Mouse (Mus musculus): ENCODE measurements around the gene Ptf1a.

Gene Ptf1a

DNA sequence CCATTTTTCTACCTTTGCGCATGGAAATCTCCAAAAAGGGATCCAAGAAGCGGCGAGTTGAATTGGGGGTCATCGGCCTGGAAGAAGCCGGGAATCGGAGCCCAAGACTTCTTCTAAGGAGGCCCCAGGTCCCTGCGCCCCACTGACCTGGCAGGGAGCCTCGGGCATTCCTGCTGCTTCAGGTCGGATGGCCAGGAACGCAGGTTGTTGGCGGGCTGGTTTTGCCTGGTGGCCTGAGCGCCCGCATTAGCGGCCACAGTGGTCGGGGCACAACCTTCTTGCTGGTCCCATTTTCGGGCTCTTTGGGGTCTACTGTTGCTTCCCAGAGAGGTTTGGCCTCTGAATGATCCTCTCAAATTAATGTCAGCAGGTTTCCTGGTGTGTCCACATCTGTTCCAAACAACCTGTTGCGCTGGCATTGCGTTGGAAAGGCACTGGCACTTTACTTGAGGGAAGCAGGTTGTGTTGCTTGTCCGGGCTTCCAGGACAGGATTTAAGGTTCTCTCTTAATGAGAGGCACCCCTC is 7.1 kb downstream of the Ptf1a start:
- no peak for DNase-seq (ENCODE audit: low spot score)

DNA sequence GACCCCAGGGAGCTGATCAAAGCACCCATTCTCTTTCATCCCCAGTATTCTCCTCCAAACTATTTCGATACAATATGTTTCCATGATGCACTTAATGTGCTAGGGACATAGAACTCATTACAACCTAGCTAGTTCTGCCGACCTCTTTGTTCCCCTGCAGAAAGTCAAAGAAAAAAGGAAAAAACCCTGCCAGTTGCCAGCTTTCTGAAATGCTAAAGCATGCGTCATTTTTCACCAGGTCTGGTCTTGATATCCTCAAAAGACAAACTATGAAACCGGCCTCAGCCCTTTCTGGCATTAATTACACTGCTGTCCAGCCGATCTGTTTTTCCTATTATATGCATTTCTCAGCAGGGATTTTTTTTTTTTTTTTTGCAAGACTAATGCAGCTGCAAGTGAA is 9.8 kb downstream of the Ptf1a start:
- DNase-seq (ENCODE audit: low spot score) = no peak

- no peak for DNase-seq (ENCODE audit: low spot score)
Observed at GRCm38 (mm10) chr2:19455857-19456482, 10.5 kb downstream of the Ptf1a start.

DNA sequence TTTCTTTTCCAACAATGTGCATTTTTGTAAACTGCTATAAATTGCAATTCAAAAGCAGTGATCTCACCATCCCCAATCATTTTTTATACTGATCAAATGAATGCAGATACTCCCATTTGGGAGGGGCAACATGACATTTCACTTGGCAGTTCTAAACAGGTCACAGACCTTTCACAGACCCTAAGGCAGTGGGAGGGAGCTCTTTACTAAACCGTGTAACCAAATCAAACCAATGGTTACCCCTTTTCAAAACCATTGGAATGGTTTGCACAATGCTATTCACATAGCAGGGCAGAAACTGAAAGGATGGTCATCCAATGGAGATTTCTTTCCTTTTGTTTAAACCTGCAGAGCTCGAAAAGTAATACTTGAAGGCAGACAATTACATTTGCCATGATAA is 13.3 kb downstream of the Ptf1a start:
- DNase-seq (ENCODE audit: low spot score) = no peak

GRCm38 (mm10) chr2:19461940-19462339 is 16.5 kb downstream of the Ptf1a start:
- no peak for DNase-seq (ENCODE audit: low spot score)

DNA sequence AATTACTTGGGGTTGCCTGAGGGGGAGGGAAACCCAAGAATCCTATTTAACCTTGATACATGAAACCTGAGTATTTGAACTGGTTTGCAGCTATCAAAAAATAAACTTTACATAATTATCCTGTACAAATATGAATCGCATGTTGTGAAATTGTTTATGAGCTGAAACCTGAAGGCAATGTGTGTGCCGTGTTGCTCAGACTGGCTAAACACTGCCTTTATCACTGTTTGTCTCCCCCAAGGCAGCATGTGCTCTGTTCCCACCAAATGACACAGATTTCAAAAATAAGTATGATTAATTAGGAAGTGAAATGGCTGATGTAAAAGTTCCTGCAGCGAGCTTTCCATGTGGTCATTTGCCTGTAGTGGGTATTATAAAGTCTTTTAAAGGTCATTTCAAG is 44.8 kb downstream of the Ptf1a start:
- DNase-seq (ENCODE audit: low spot score) = no peak

Data from urinary bladder, postnatal 14 days (tissue).